Mouse (Mus musculus) E14TG2a.4 (cell line): ENCODE data around the gene Svop.

Source experiments
- CTCF ChIP-seq: conservative IDR thresholded peaks from 2 replicates; pipeline ENCODE4 v1.5.1; 2014; ENCODE audit warnings: low read length
- NANOG ChIP-seq: IDR thresholded peaks from 2 replicates; pipeline ENCODE4 v1.6.1; 2014; ENCODE audit warnings: borderline replicate concordance, low read length, mixed read lengths
- POU5F1 ChIP-seq: IDR thresholded peaks from 2 replicates; pipeline ENCODE4 v1.6.1; 2014; ENCODE audit warnings: low read length, borderline replicate concordance

DNA sequence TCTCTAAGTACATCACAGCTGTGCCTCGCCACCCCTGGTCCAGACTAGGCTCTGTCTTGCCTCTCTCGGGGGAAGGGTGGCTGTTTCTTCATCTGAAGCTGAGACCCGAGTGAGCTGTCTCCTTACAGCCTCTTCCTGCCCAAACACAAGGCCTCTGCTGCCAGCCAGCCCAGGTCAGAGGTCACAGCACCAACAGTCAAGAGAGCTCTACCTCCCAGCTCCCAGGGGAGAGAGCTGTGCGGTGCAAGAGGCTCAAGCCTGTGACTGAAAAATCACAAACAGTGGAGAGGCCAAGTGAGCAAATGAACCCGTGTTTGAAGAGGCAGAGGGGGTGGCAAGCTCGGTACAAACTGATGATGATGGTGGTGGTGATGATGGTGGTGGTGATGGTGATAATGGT lies 24.8 kb downstream of the Svop start:
- TF ChIP-seq CTCF, result no peak
- TF ChIP-seq NANOG, result no peak
- TF ChIP-seq POU5F1, result no peak
